ENCODE assay signal across 8 mouse cellular contexts in the genomic region with DNA sequence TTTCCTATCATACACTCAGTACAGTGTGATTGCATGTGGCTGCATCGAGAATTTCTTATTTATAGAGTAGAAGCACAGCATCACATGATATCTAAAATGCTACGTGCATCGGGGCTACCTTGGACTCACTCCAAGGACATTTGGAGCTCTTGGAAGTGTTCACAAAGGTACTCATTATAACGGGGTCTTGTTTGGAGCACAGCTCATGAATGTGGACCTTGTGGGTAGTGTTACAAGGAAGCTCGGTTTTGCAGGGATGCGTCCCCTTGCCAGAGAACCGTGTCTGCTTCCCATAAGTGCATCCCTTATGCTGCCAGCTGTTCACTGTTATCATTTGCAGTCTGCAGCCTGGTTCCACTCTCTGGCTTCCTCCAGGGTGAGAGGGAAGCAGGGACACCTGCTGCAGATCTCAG.
DNase-seq lines count a peak whose midpoint lies in the region; ATAC-seq lines count a peak whose summit lies in the region.

No protein-coding gene starts in this region.

- H3K27ac ChIP-seq in heart, embryonic 16.5 days (ENCODE audit: low read length) = peak overlapping the region; percentile 78

- intact Hi-C loops in left cerebral cortex, postnatal 25 days (cut with DNase I) = loop anchor here (1.0 to 5.0 kb wide), 2 partner anchors 223 to 328 kb away; no protein-coding TSS in a partner anchor

- WGBS in heart, embryonic 16.5 days = 15% methylated on average over 7 of the region's 7 CpGs

- H3K4me3 ChIP-seq in heart, embryonic 16.5 days (ENCODE audit: low read length) = peak overlapping the region; percentile 22; the same call in 1 of the 2 replicates

- peak; percentile 88 for ATAC-seq in heart, embryonic 16.5 days (replicated peaks; ENCODE audit: extremely low read depth, insufficient read depth, low FRiP score)

- no peak for DNase-seq in heart, adult 9 months (ENCODE audit: low spot score in 2 of 2)
- DNase-seq in cerebellum, adult 8-10 months = peak; percentile 15
- DNase-seq in frontal cortex, postnatal 36 days (ENCODE audit: low spot score in 2 of 2) = peak; percentile 62 to 73
- peak; percentile 65 to 86 for DNase-seq in left cerebral cortex, postnatal 25 days (ENCODE audit: low spot score in 2 of 2)
- peak; percentile 77 to 88 for DNase-seq in right cerebral cortex, postnatal 10 days (ENCODE audit: low spot score in 2 of 2)
- DNase-seq in natural killer cell, adult 2 months (ENCODE audit: low spot score in 2 of 2) = no peak
- no peak for DNase-seq in yolk sac, embryonic 10.5 days (ENCODE audit: low spot score)

- H3K4me2 ChIP-seq in heart, embryonic 16.5 days (ENCODE audit: low read depth, low read length) = peak overlapping the region; percentile 50

- H3K27me3 ChIP-seq in heart, embryonic 16.5 days (ENCODE audit: control insufficient read depth, insufficient read depth, low read length) = no peaks in the 10 kb centered on the region

- H3K9me3 ChIP-seq in heart, embryonic 16.5 days (replicated peaks; ENCODE audit: control insufficient read depth, low read length) = no peaks in the 10 kb centered on the region

- H3K9ac ChIP-seq in heart, embryonic 16.5 days (ENCODE audit: low read length) = no peak overlapping the region

- no peaks in the 10 kb centered on the region for H3K36me3 ChIP-seq in heart, embryonic 16.5 days (ENCODE audit: control insufficient read depth, insufficient read depth)

- peaks cover 18% of the 10 kb centered on the region for H3K4me1 ChIP-seq in heart, embryonic 16.5 days (ENCODE audit: control insufficient read depth, insufficient read depth, low read length)

Comparison
In these comparisons a context has a peak if more than half of its experiments do, and no peak if none do; other contexts are left out.
1. DNase-seq: peak in cerebellum, adult 8-10 months (single experiment), frontal cortex, postnatal 36 days (2 of 2), left cerebral cortex, postnatal 25 days (2 of 2) and right cerebral cortex, postnatal 10 days (2 of 2); none in heart, adult 9 months (0 of 2), natural killer cell, adult 2 months (0 of 2) and yolk sac, embryonic 10.5 days (single experiment).